Mouse (Mus musculus) embryo, embryonic 11.5 days (tissue): ENCODE measurements around the gene Rps6.
A peak's percentile ranks its signal among the peaks of the same experiment; 100 is the strongest.

Experiments
- DNase-seq: peaks from one replicate; pipeline ENCODE4 v3.0.0-alpha.2; 2012; ENCODE audit warnings: low read depth, low spot score

The Rps6 gene

GRCm38 (mm10) chr4:86857113-86858069 lies at the start of gene Rps6:
TSS of gene Rps6 (minus strand) at chr4:86857412.
- DNase-seq: peak; percentile 95

- no peak for DNase-seq
Measured at GRCm38 (mm10) chr4:86905869-86906268, 48.7 kb upstream of the Rps6 start.

GRCm38 (mm10) chr4:86904969-86905368 lies 47.8 kb upstream of the Rps6 start:
- DNase-seq: no peak

- no peak for DNase-seq
Measured at GRCm38 (mm10) chr4:86902351-86902750, 45.1 kb upstream of the Rps6 start.

GRCm38 (mm10) chr4:86898791-86899474 lies 41.7 kb upstream of the Rps6 start:
- no peak for DNase-seq

GRCm38 (mm10) chr4:86897411-86897810 lies 40.2 kb upstream of the Rps6 start:
- DNase-seq: no peak

- DNase-seq: no peak
Measured at GRCm38 (mm10) chr4:86887879-86888278, 30.7 kb upstream of the Rps6 start.

GRCm38 (mm10) chr4:86886160-86886878 lies 29.1 kb upstream of the Rps6 start:
- no peak for DNase-seq

- DNase-seq: no peak
Measured at GRCm38 (mm10) chr4:86885790-86886159, 28.6 kb upstream of the Rps6 start.

GRCm38 (mm10) chr4:86884945-86885344 lies 27.7 kb upstream of the Rps6 start:
- DNase-seq: no peak

GRCm38 (mm10) chr4:86882413-86882812 lies 25.2 kb upstream of the Rps6 start:
- no peak for DNase-seq

GRCm38 (mm10) chr4:86881178-86881577 lies 24.0 kb upstream of the Rps6 start:
- no peak for DNase-seq

- no peak for DNase-seq
Measured at GRCm38 (mm10) chr4:86879477-86879876, 22.3 kb upstream of the Rps6 start.

GRCm38 (mm10) chr4:86874146-86874847 lies 17.1 kb upstream of the Rps6 start, which contains the start of gene Acer2:
TSS of gene Acer2 (plus strand) at chr4:86874396.
- peak; percentile 66 for DNase-seq

GRCm38 (mm10) chr4:86873072-86873471 lies 15.9 kb upstream of the Rps6 start:
- DNase-seq: no peak

- DNase-seq: no peak
Measured at GRCm38 (mm10) chr4:86871988-86872387, 14.8 kb upstream of the Rps6 start.

- no peak for DNase-seq
Measured at GRCm38 (mm10) chr4:86864087-86864486, 6.9 kb upstream of the Rps6 start.

GRCm38 (mm10) chr4:86858070-86858440 lies 843 bp upstream of the Rps6 start:
- no peak for DNase-seq

GRCm38 (mm10) chr4:86856304-86857112 lies 704 bp downstream of the Rps6 start:
- DNase-seq: no peak

GRCm38 (mm10) chr4:86852813-86853590 lies 4.2 kb downstream of the Rps6 start:
- no peak for DNase-seq
